Mouse (Mus musculus) B cell, adult 2 months (primary cell): Measurements from ENCODE around the gene Psmc3.

Source experiments
- DNase-seq, 2 experiments: peaks; one replicate each; pipeline ENCODE4 v3.0.0; 2022

The Psmc3 gene

GRCm38 (mm10) chr2:91058435-91058834, 4.6 kb downstream of the Psmc3 start:
- no peak for DNase-seq

GRCm38 (mm10) chr2:91059376-91059775, 5.6 kb downstream of the Psmc3 start:
- no peak for DNase-seq

- DNase-seq: peak in 1 of 2 experiments; percentile 26
Measured at GRCm38 (mm10) chr2:91060544-91061355, 6.9 kb downstream of the Psmc3 start.

- no peak for DNase-seq
Measured at GRCm38 (mm10) chr2:91061849-91062481, 8.2 kb downstream of the Psmc3 start.

- no peak for DNase-seq
Measured at GRCm38 (mm10) chr2:91062779-91063606, 9.2 kb downstream of the Psmc3 start.

GRCm38 (mm10) chr2:91064211-91064610, 10.4 kb downstream of the Psmc3 start:
- no peak for DNase-seq

GRCm38 (mm10) chr2:91065544-91065943, 11.7 kb downstream of the Psmc3 start:
- peak; percentile 76 to 78 for DNase-seq

GRCm38 (mm10) chr2:91066455-91066854, 12.6 kb downstream of the Psmc3 start:
- no peak for DNase-seq

- DNase-seq: no peak
Measured at GRCm38 (mm10) chr2:91068162-91068871, 14.5 kb downstream of the Psmc3 start.

GRCm38 (mm10) chr2:91068872-91069165, 15.0 kb downstream of the Psmc3 start:
- no peak for DNase-seq

GRCm38 (mm10) chr2:91069306-91070000, 15.6 kb downstream of the Psmc3 start:
- DNase-seq: no peak

- peak; percentile 97 for DNase-seq
Measured at GRCm38 (mm10) chr2:91070076-91070800, 16.4 kb downstream of the Psmc3 start, which contains the start of gene Slc39a13. Gene Slc39a13 (minus strand): TSS chr2:91070417.

GRCm38 (mm10) chr2:91071059-91071458, 17.2 kb downstream of the Psmc3 start:
- no peak for DNase-seq

- no peak for DNase-seq
Measured at GRCm38 (mm10) chr2:91072092-91072491, 18.3 kb downstream of the Psmc3 start.

- no peak for DNase-seq
Measured at GRCm38 (mm10) chr2:91077957-91078313, 24.1 kb downstream of the Psmc3 start.

- DNase-seq: peak; percentile 52 to 54
Measured at GRCm38 (mm10) chr2:91078314-91079025, 24.7 kb downstream of the Psmc3 start.

- DNase-seq: peak in 1 of 2 experiments; percentile 21
Measured at GRCm38 (mm10) chr2:91079026-91079384, 25.2 kb downstream of the Psmc3 start.

GRCm38 (mm10) chr2:91080784-91081513, 27.1 kb downstream of the Psmc3 start:
- peak; percentile 31 to 46 for DNase-seq

- peak in 1 of 2 experiments; percentile 8 for DNase-seq
Measured at GRCm38 (mm10) chr2:91081775-91082695, 28.2 kb downstream of the Psmc3 start, which contains the start of gene Spi1. Gene Spi1 (plus strand): TSS chr2:91082390.
